Mouse (Mus musculus): ENCODE results near the gene B3galt1. TPM values are rescaled to one million over a fixed set of nuclear protein-coding genes. Genes with fewer than 3 reads are reported as not detected.

Gene B3galt1
- polyA plus RNA-seq, 1 experiment from 2014 or later = 51.2 TPM

DNA sequence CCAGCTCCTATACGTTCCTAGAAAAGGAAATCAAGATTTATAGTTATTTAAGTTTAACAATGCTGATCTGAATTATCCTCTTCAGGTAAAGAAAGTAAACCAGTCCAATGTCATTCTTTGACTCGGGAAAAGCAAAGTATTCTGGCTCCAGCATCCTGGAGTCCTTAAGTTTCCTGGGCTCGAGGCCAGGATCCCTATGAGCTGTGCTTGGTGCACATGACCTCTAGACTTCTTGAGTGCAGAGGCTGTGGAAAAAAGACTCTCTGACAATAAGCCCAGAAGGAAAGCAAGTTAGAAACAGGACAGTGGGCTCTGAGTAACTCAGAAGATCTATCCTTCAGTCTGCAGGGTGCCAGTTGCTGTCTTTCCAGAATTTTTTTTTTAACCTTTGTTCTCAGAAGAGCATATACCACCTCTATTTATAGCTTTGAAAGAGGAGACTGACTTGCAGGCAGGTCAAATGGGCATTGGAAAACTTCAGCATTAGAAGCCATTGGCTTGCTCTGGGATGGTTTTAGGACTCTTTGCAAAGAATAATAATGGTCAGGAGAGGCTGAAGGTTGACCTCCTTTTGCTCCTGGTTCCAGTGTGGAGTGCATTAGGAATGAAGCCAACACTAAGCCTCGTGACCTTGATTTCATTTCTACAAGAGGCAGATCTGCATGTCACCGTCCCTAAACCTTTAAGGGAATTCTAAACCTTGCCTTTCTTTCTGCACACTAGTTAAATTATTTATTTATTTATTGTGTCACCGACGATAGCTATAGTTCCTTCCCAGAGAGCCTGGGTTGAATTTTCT is 26.4 kb downstream of the B3galt1 start:
- Histone ChIP-seq H3K4me2 (no peak overlapping the region), H3K27ac (no peak overlapping the region), H3K9ac (no peak overlapping the region), H3K27me3 (no peaks in the 10 kb centered on the region), H3K4me3 (no peak overlapping the region), H3K4me1 (replicated peaks) (no peaks in the 10 kb centered on the region), H3K36me3 (no peaks in the 10 kb centered on the region), H3K9me3 (no peaks in the 10 kb centered on the region)
- 81% methylated on average over 7 of the region's 7 CpGs for WGBS
- no peak for ATAC-seq (ENCODE audit: low FRiP score)

DNA sequence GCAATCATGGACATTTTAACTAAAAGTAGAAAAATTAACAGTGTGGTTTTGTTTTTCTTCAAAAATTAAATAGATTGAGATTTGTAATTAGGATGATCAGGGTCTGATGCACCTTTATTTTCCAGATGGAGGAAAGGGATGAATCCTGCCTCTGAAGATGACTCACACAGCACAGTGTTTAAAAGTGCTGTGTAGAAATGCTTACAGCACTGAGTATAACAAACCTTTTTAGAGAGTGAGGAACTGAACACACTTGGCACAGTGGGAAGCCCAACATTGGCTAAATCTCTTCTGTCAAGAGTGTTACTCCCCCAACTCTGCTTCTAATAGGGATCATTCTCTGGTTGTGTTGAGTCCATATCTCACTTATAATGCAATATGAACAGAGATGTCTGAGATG is 57.2 kb downstream of the B3galt1 start:
- H3K4me3 ChIP-seq = no peak overlapping the region
- H3K9ac ChIP-seq = no peak overlapping the region
- H3K9me3 ChIP-seq = no peaks in the 10 kb centered on the region
- no peak for ATAC-seq (ENCODE audit: low FRiP score)
- H3K27ac ChIP-seq = no peak overlapping the region
- no peak overlapping the region for H3K4me2 ChIP-seq
- no peaks in the 10 kb centered on the region for H3K36me3 ChIP-seq
- H3K27me3 ChIP-seq = no peaks in the 10 kb centered on the region
- no peaks in the 10 kb centered on the region for H3K4me1 ChIP-seq (replicated peaks)

DNA sequence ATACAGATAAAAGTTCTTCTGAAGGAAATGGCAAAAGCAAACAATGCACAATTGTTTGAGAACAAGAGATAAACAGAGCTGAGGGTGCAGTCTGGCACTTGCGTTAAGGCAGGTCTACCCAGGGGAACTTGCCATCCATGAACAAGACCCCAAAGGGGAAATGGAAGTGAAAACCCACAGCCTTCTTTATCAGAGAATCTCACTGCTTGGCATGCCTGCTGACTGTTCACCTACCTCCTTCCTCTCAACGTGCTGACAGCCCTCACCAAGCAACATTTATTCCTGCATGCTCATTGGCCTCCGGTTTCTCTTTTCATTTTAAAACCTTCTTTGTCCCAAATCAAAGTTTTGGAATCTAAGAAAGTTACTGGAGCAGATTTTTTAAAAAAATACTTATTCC is 62.0 kb downstream of the B3galt1 start:
- H3K4me1 ChIP-seq (replicated peaks) = no peaks in the 10 kb centered on the region
- no peak for ATAC-seq (ENCODE audit: low FRiP score)

DNA sequence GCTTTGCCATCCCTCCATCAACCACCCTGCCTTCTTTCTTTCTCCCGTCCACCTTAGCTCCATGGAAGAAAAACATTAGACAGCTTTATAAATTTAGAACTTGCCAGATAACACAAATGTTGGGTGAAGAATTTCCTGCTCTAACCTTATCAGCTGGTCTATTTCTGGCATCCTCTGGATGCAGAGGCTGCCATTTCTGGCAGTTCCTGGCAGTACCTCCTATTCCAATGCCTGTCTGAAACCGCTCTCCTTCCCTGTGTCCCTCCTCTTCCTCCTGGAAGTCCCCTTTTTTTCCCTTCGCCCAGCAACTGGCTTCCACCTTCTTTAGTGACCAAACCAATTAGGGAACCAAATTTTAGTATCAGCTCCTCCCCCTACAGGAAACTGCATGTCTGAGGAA is 62.6 kb downstream of the B3galt1 start:
- no peaks in the 10 kb centered on the region for H3K4me1 ChIP-seq (replicated peaks)
- no peak for ATAC-seq (ENCODE audit: low FRiP score)
- no peak overlapping the region for H3K4me3 ChIP-seq
- H3K27me3 ChIP-seq = no peaks in the 10 kb centered on the region
- no peaks in the 10 kb centered on the region for H3K36me3 ChIP-seq
- WGBS = 87% methylated on average over 3 of the region's 3 CpGs
- H3K9ac ChIP-seq = no peak overlapping the region
- H3K9me3 ChIP-seq = no peaks in the 10 kb centered on the region
- H3K4me2 ChIP-seq = no peak overlapping the region
- H3K27ac ChIP-seq = no peak overlapping the region

More for the DNA sequence above, 62.0 kb downstream of the B3galt1 start:
- Histone ChIP-seq H3K36me3 (no peaks in the 10 kb centered on the region), H3K27ac (no peak overlapping the region), H3K4me3 (no peak overlapping the region), H3K9ac (no peak overlapping the region), H3K27me3 (no peaks in the 10 kb centered on the region), H3K4me2 (no peak overlapping the region), H3K9me3 (no peaks in the 10 kb centered on the region)
- 74% methylated on average over 3 of the region's 3 CpGs for WGBS

DNA sequence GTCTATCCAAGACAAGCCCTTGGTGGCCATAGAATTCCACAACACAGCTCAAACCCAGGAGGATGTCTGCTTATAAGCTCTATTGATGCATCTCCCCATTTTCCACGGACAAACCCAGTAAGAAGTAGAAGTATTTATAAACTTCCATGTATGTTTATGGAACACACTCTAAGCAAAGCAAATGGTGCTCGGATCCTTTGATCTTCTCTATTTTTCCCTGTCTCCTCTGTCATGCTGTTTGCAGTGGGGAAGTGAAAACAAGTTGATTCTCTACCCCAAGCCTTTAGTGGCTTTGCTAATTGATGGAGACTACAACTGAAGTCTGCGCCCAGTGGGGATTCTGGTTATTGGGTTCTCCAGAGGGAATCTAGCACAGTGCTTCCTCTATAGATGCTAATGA is 89.2 kb downstream of the B3galt1 start:
- no peak for ATAC-seq (ENCODE audit: low FRiP score)
- no peaks in the 10 kb centered on the region for H3K27me3 ChIP-seq
- no peak overlapping the region for H3K27ac ChIP-seq
- no peak overlapping the region for H3K9ac ChIP-seq
- no peak overlapping the region for H3K4me2 ChIP-seq
- H3K4me1 ChIP-seq (replicated peaks) = 0 out of 2 replicates have a peak, but pooled peaks cover 2% of the 10 kb centered on the region
- H3K4me3 ChIP-seq = no peak overlapping the region
- H3K36me3 ChIP-seq = no peaks in the 10 kb centered on the region
- H3K9me3 ChIP-seq = no peaks in the 10 kb centered on the region
- WGBS = 67% methylated on average over 3 of the region's 3 CpGs

DNA sequence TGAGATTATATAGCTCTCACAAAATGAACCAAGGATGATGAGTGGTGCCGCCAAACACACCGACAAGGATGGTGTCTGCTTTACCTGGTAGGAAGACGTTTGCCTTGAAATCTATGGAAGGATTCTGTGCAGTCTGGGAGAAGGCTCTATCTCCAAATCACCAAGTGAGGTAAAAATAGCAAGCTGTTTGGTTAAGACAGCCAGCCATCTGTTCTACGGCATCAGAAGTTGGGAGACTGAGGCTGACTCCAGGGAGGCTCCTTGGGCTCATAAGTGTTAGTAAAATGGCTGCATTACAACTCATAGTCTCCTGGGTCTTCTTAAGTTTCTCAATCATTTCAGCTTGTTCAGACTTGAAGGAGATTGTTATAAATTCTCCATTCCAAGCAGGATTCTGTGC is 91.7 kb downstream of the B3galt1 start:
- no peak overlapping the region for H3K27ac ChIP-seq
- ATAC-seq (ENCODE audit: low FRiP score) = no peak
- H3K9me3 ChIP-seq = no peaks in the 10 kb centered on the region
- H3K36me3 ChIP-seq = no peaks in the 10 kb centered on the region
- H3K4me1 ChIP-seq (replicated peaks) = 0 out of 2 replicates have a peak, but pooled peaks cover 2% of the 10 kb centered on the region
- no peak overlapping the region for H3K4me3 ChIP-seq
- H3K9ac ChIP-seq = no peak overlapping the region
- H3K27me3 ChIP-seq = no peaks in the 10 kb centered on the region
- H3K4me2 ChIP-seq = no peak overlapping the region
- WGBS = 82% methylated on average over 4 of the region's 4 CpGs

DNA sequence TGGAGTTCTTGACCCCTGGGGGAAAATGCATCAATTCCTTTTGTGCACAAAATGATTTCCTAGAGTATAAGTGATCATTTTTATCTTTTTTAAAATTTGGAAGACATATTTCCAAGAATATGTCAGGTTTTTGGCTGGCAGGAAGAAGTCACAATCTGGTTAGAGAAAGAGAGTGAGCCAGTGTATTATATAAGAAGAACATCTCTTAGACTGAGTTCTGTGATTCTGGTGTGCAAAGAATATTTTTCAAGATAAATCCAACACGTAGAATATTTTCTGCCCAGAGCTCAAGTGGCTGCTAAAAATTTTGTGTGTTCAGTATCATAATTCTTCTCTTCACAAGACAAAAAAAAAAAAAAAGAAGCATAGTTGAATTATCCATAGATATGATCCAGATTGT is 92.4 kb downstream of the B3galt1 start:
- no peak overlapping the region for H3K27ac ChIP-seq
- no peaks in the 10 kb centered on the region for H3K27me3 ChIP-seq
- no peak overlapping the region for H3K4me2 ChIP-seq
- H3K9me3 ChIP-seq = no peaks in the 10 kb centered on the region
- H3K9ac ChIP-seq = no peak overlapping the region
- ATAC-seq (ENCODE audit: low FRiP score) = no peak
- H3K36me3 ChIP-seq = no peaks in the 10 kb centered on the region
- WGBS = 97% methylated on average over 1 of the region's 1 CpGs
- H3K4me1 ChIP-seq (replicated peaks) = 0 out of 2 replicates have a peak, but pooled peaks cover 2% of the 10 kb centered on the region
- H3K4me3 ChIP-seq = no peak overlapping the region

DNA sequence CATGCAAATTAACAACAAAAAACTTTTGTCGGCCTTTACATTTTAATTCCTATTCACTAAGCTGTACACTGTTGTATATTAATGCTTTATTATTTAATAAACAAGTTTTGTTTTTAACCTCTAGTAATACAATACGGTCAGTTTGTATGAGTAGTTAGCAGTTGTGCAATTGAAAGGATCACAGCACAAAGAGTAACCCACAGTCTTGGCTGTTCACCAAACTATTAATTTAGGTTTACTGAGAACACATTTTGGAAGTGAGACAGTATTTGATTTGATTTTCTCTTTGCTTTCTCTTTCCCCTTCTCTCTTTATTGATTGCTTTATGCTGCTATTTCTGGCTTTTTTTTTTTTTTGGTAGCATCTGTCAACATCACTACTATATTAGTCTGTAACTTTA is 106.0 kb downstream of the B3galt1 start:
- H3K9ac ChIP-seq = no peak overlapping the region
- no peaks in the 10 kb centered on the region for H3K4me1 ChIP-seq (replicated peaks)
- 93% methylated on average over 2 of the region's 2 CpGs for WGBS
- no peak overlapping the region for H3K4me2 ChIP-seq
- H3K9me3 ChIP-seq = no peaks in the 10 kb centered on the region
- no peaks in the 10 kb centered on the region for H3K27me3 ChIP-seq
- no peaks in the 10 kb centered on the region for H3K36me3 ChIP-seq
- H3K4me3 ChIP-seq = no peak overlapping the region
- ATAC-seq (ENCODE audit: low FRiP score) = no peak
- H3K27ac ChIP-seq = no peak overlapping the region

DNA sequence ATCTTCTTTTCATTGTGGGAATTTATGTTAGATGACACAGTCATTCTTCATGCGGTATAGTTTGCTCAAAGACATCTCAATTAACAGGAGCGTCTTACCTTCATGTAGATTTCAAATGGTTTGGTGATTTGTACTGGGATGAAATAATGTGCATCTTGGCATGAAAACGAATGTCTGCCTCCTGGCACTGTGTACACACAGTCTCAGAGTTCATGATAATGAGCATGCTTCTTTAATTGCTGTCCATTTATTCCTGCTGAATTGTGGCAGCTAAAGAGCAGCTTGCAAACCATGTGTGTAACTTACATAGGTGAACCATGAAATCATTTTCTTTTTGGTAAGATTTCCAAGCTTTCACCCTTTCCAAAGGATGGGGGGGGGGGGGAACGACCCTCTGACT is 112.0 kb downstream of the B3galt1 start:
- Histone ChIP-seq H3K36me3 (no peaks in the 10 kb centered on the region), H3K27me3 (no peaks in the 10 kb centered on the region), H3K9me3 (no peaks in the 10 kb centered on the region), H3K9ac (no peak overlapping the region), H3K27ac (no peak overlapping the region), H3K4me1 (replicated peaks) (peaks cover 3% of the 10 kb centered on the region; the same call in 1 of the 2 replicates), H3K4me2 (no peak overlapping the region), H3K4me3 (no peak overlapping the region)
- no peak for ATAC-seq (ENCODE audit: low FRiP score)
- 60% methylated on average over 4 of the region's 4 CpGs for WGBS

DNA sequence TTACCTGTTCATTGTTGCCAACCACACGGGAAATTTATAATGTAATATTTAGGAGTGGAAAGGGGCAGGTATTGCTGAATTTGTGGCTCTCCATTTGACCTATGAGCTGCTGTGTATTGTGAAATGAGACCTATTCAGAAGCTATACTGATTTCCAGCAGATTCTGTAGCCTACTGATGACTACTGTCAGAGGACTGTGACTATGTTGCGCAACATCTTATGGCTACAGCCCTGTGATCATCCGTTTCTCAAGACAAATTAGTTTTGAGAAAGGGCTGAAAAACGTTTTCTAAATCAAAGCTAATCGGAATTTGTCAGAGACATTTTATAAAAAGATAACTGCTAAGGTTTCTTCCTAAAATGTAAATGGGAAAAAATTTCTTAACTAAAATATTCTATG is 158.6 kb downstream of the B3galt1 start:
- H3K4me3 ChIP-seq = no peak overlapping the region
- H3K36me3 ChIP-seq = no peaks in the 10 kb centered on the region
- no peak for ATAC-seq (ENCODE audit: low FRiP score)
- no peak overlapping the region for H3K27ac ChIP-seq
- no peak overlapping the region for H3K4me2 ChIP-seq
- WGBS = 84% methylated on average over 5 of the region's 5 CpGs
- H3K27me3 ChIP-seq = no peaks in the 10 kb centered on the region
- no peaks in the 10 kb centered on the region for H3K9me3 ChIP-seq
- no peak overlapping the region for H3K9ac ChIP-seq
- no peaks in the 10 kb centered on the region for H3K4me1 ChIP-seq (replicated peaks)

DNA sequence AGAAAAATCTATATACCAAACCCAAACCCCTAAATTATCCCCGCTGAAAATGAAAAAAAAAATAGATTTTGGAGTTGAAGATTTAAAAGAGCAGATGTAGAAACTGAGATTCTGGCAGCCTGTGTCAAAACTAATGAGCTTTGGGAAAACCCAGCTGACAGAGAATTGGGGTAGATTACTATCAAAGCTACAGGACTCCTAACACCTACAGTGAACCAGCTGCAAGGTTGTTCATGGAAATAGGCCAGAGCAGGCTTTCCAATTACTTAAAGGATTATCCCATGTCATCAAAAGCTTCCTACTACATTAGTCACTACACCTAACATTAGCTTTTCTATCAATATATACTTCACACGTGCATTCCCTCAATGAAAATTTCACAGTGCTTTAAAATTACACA is 165.1 kb downstream of the B3galt1 start:
- no peak for ATAC-seq (ENCODE audit: low FRiP score)
- no peaks in the 10 kb centered on the region for H3K9me3 ChIP-seq
- no peak overlapping the region for H3K4me2 ChIP-seq
- H3K27me3 ChIP-seq = no peaks in the 10 kb centered on the region
- 0 out of 2 replicates have a peak, but pooled peaks cover 3% of the 10 kb centered on the region for H3K4me1 ChIP-seq (replicated peaks)
- WGBS = 76% methylated on average over 2 of the region's 2 CpGs
- no peak overlapping the region for H3K27ac ChIP-seq
- H3K9ac ChIP-seq = no peak overlapping the region
- no peak overlapping the region for H3K4me3 ChIP-seq
- H3K36me3 ChIP-seq = no peaks in the 10 kb centered on the region

DNA sequence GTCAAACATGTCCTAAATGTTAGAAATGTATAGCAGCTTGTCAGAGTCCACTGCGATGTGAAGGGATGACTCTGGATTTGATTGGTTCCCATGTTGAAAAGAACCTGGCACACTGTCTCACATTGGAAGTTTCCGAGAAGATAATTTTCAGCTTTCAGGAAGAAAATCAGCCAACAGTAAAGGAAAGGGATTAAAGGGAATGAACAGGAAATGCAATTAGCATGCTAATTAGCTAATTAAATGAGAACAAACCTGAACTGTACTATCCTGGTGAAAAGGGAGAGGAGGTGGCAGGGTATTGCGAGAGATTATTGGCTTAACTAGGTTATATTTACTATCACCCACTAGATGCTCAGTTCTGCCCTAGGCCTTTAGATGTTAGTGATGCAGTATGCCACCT is 185.9 kb downstream of the B3galt1 start:
- Histone ChIP-seq H3K4me3 (no peak overlapping the region), H3K4me2 (no peak overlapping the region), H3K27me3 (no peaks in the 10 kb centered on the region), H3K36me3 (no peaks in the 10 kb centered on the region), H3K9me3 (no peaks in the 10 kb centered on the region), H3K4me1 (replicated peaks) (peaks cover 3% of the 10 kb centered on the region; the same call in 1 of the 2 replicates), H3K27ac (no peak overlapping the region), H3K9ac (no peak overlapping the region)
- no peak for ATAC-seq (ENCODE audit: low FRiP score)
- 84% methylated on average over 3 of the region's 3 CpGs for WGBS

DNA sequence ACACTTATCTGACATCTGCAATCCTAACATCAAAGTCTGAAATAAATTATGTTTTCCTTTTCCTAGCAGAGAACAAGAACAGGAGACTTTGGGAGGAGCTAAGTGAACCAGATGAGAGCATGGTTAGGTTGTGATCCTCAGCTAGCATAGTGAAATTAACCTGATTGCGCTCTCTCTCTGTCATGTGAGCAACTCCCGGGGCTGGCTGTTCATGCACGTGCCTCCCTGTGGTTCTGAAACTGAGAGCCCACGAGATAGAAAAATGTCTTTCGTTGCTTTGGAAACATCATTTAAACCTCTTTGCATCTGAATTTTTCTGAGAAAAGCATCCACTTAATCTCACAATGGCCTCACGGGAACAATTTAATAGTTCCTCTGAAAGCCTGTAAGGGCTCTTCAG is 190.8 kb downstream of the B3galt1 start:
- H3K27ac ChIP-seq = no peak overlapping the region
- peaks cover 4% of the 10 kb centered on the region; the same call in 1 of the 2 replicates for H3K4me1 ChIP-seq (replicated peaks)
- no peaks in the 10 kb centered on the region for H3K9me3 ChIP-seq
- no peak overlapping the region for H3K9ac ChIP-seq
- H3K27me3 ChIP-seq = no peaks in the 10 kb centered on the region
- H3K4me3 ChIP-seq = no peak overlapping the region
- no peaks in the 10 kb centered on the region for H3K36me3 ChIP-seq
- H3K4me2 ChIP-seq = no peak overlapping the region
- 56% methylated on average over 6 of the region's 6 CpGs for WGBS
- ATAC-seq (ENCODE audit: low FRiP score) = no peak

Measured in hindbrain, embryonic 13.5 days (tissue).